Mouse (Mus musculus): ENCODE data around the gene Psme2. TPM values are rescaled to one million over a fixed set of nuclear protein-coding genes. Genes with fewer than 3 reads are reported as not detected.

Psme2 gene
- 203 and 283 TPM in 2 replicates for polyA plus RNA-seq (2015; fragmentation: Nextera tagmentation; extraction: Ambion mirVana)

DNA sequence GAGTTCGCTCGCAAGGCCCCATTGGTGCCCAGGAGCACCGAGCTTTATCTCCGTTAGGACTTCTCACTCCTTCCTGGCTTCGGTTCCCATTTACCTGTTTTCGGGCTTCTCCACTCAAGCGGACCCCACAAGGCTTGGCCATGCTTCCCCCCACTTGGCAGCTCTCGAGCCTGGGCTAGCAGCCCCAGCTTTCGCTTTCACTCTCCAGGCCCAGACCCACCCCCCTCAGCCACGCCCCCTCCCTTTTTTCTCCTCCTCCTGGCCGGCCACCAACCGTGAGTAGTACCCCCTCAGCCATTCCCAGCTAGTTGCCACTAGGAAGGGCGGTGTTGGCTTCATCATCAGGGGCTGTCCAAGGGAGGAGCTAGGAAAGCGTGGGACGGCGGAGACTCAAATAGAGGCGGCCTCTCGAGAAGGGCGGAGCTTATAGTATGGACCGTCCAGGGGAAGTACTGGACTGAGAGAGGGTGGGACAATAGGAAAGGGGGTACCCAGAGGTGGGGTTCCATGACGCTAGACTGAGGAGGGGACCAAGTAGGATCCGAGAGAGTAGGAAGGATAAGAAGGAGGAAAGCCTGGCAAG lies at the start of gene Psme2:
Gene Psme2, minus strand, starts transcription at position 366 of the 583 bp plus-strand sequence.
- Histone ChIP-seq H3K4me2 (ENCODE audit: low read depth, low read length) (peak within 1 kb of the TSS; percentile 92), H3K27me3 (ENCODE audit: control insufficient read depth, insufficient read depth, low read length) (no peaks in the 10 kb centered on the region), H3K36me3 (ENCODE audit: control insufficient read depth, insufficient read depth, low read length) (peaks cover 13% of the 10 kb centered on the region; the same call in 1 of the 2 replicates), H3K4me3 (replicated peaks; ENCODE audit: low read length) (peak within 1 kb of the TSS; percentile 94), H3K27ac (ENCODE audit: low read length) (peak within 1 kb of the TSS; percentile 100), H3K4me1 (ENCODE audit: control insufficient read depth, insufficient read depth, low read length) (peaks cover 22% of the 10 kb centered on the region), H3K9ac (ENCODE audit: low read length) (peak within 1 kb of the TSS; percentile 86), H3K9me3 (replicated peaks; ENCODE audit: control insufficient read depth, low read length) (no peaks in the 10 kb centered on the region)
- peak; percentile 97 for ATAC-seq (ENCODE audit: insufficient read depth, low FRiP score)
- WGBS = 2% methylated on average over 22 of the region's 22 CpGs

DNA sequence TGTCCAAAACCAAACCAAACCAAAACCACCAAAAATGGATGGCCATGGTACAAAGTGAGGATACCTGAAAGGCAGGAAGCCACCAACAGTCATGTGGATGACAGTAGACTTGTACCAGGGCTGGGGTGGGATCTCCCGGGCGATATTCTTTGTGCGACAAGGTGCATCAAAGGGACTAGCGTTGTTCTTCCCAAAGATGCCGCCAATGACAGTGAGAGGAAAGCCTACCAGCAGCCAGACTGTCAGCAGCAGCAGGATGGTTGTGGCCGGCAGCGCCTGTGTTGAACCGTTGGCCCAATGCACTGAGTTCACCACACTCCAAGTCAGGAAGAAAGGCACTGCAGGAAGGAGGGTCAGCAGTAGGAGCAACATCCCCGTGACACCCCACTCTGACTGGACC lies 46.9 kb upstream of the Psme2 start, which contains the start of gene Gm49378:
Gene Gm49378, minus strand, starts transcription at position 101 of the 400 bp plus-strand sequence.
- no peak within 1 kb of the TSS for H3K4me3 ChIP-seq (replicated peaks; ENCODE audit: low read length)
- peaks cover 21% of the 10 kb centered on the region for H3K4me1 ChIP-seq (ENCODE audit: control insufficient read depth, insufficient read depth, low read length)
- H3K36me3 ChIP-seq (ENCODE audit: control insufficient read depth, insufficient read depth, low read length) = peaks cover 29% of the 10 kb centered on the region
- 95% methylated on average over 9 of the region's 9 CpGs for WGBS
- no peak within 1 kb of the TSS for H3K27ac ChIP-seq (ENCODE audit: low read length)
- H3K9ac ChIP-seq (ENCODE audit: low read length) = no peak within 1 kb of the TSS
- H3K9me3 ChIP-seq (replicated peaks; ENCODE audit: control insufficient read depth, low read length) = no peaks in the 10 kb centered on the region
- H3K27me3 ChIP-seq (ENCODE audit: control insufficient read depth, insufficient read depth, low read length) = no peaks in the 10 kb centered on the region
- ATAC-seq (ENCODE audit: insufficient read depth, low FRiP score) = no peak
- no peak within 1 kb of the TSS for H3K4me2 ChIP-seq (ENCODE audit: low read depth, low read length)

DNA sequence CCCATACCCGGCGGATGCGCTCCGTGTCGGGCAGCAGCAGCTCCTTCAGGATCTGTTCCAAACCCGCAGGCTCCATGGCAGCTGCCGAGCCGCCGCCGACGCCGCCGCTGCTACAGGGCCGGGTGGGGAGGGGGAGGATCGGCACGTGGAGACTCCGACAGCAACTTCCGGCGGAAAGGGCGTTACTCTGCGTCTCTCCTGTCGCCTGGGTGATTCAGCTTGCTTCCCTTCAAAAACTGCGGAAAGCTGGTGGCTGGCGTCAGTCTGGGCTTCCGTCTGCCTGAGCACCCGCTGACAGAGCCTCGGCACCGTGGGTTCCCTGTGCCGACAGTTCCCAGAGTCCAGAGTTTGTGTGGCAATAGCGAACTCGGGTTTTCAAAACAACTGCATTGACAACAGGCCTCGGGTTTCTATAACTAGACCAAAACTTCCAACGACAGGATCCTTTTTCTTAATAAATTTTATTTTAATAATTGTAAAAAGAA lies 44.7 kb upstream of the Psme2 start, which contains the start of gene Ipo4:
Gene Ipo4, minus strand, starts transcription at position 435 of the 485 bp plus-strand sequence.
- Histone ChIP-seq H3K9ac (ENCODE audit: low read length) (peak within 1 kb of the TSS; percentile 79), H3K9me3 (replicated peaks; ENCODE audit: control insufficient read depth, low read length) (no peaks in the 10 kb centered on the region), H3K4me1 (ENCODE audit: control insufficient read depth, insufficient read depth, low read length) (peaks cover 15% of the 10 kb centered on the region), H3K27ac (ENCODE audit: low read length) (peak within 1 kb of the TSS; percentile 47; the same call in 1 of the 2 replicates), H3K36me3 (ENCODE audit: control insufficient read depth, insufficient read depth, low read length) (peaks cover 29% of the 10 kb centered on the region), H3K4me2 (ENCODE audit: low read depth, low read length) (peak within 1 kb of the TSS; percentile 86), H3K27me3 (ENCODE audit: control insufficient read depth, insufficient read depth, low read length) (no peaks in the 10 kb centered on the region), H3K4me3 (replicated peaks; ENCODE audit: low read length) (peak within 1 kb of the TSS; percentile 70)
- under 1% methylated on average over 33 of the region's 33 CpGs for WGBS
- ATAC-seq (ENCODE audit: insufficient read depth, low FRiP score) = peak; percentile 75

DNA sequence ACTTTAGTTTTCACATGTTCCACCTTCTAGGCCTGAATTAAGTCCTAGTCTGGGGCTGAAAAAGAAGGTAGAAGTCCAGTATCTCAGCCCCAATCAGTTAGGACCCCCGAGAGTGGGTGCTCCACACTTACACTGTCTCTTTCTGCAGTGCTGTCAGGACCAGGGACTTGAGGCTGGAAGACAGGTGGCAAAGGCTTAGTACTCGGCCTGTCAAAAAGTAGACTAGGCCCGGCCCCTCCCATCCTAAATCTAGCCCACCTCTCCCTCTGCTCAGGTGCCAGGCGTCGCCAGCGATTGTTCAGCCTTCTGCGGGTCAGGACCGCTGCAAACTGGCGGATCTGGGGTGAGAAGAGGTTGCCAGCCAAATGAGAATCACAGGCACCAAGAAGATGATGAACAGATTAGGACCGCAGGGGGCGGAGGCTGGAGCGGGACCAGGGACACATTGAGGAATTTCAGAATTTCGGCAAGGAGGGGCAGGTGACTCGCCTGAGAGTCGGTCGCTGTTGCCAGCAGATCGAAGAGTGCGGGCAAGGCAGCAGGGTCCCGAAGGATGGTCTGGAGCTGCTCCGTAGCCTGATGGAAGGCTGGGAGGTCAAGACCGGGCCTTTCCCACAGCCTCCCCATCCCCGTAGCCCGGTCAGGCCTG lies 44.1 kb upstream of the Psme2 start:
- Histone ChIP-seq H3K4me3 (replicated peaks; ENCODE audit: low read length) (peak overlapping the region; percentile 70), H3K9me3 (replicated peaks; ENCODE audit: control insufficient read depth, low read length) (no peaks in the 10 kb centered on the region), H3K4me1 (ENCODE audit: control insufficient read depth, insufficient read depth, low read length) (peaks cover 15% of the 10 kb centered on the region), H3K27ac (ENCODE audit: low read length) (peak overlapping the region; percentile 47; the same call in 1 of the 2 replicates), H3K9ac (ENCODE audit: low read length) (peak overlapping the region; percentile 79), H3K4me2 (ENCODE audit: low read depth, low read length) (peak overlapping the region; percentile 86), H3K27me3 (ENCODE audit: control insufficient read depth, insufficient read depth, low read length) (no peaks in the 10 kb centered on the region), H3K36me3 (ENCODE audit: control insufficient read depth, insufficient read depth, low read length) (peaks cover 24% of the 10 kb centered on the region)
- WGBS = 2% methylated on average over 23 of the region's 23 CpGs
- ATAC-seq (ENCODE audit: insufficient read depth, low FRiP score) = peak; percentile 51

DNA sequence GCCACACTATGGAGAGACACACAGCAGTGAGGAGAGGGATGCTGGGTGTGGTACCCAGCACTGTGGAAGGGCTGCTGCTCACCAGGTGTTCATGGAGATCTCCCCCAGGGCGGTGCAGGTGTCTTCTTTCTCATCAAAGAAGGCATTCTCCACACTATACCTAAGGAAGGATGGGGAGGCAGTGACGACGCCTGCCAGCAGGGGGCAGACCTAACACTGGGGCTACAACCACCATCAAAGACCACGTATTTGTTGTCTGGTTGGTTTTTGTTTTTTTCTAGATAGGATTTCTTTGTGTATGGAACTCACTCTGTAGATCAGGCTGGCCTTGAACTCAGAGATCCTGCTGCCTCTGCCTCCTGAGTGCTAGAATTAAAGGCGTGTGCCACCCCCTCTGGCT lies 38.4 kb upstream of the Psme2 start:
- ATAC-seq (ENCODE audit: insufficient read depth, low FRiP score) = no peak

DNA sequence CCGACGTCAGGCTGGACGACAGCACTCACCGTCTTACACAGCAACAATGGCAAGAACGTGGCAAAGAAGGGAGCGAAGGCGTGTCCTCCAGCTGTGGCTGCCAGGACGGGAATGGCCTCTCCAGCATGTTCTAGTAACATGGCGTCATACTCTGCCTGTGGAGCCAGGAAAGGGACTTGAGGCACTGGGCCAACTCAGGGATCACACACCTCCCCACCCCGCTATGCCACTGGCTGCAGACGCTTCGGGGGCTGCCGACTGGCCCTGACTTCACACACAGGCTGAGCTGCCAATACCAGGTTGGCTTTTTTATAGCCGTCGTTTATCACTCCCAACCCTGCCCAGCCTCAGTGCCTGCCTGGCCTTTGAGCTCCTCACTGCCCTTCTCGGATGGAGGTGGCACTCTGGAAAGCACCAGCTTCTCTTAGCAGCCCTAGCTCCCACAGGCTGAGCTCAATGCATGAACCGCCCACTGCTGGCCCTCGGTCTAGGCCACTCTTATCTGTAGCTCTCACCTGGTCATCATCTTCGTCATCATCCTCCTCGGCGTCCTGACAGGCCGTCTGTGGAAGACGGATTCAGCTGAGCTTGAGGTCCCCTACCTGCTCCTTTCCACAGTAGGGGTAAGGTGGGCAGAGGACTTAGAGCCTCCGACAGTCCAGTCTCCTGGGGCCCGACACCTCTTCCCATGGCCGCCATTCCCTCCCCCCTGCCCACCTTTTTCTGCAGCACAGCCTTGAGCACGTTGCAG lies 37.3 kb upstream of the Psme2 start:
- WGBS = 84% methylated on average over 27 of the region's 27 CpGs
- H3K4me3 ChIP-seq (replicated peaks; ENCODE audit: low read length) = no peak overlapping the region
- no peak overlapping the region for H3K27ac ChIP-seq (ENCODE audit: low read length)
- no peaks in the 10 kb centered on the region for H3K9me3 ChIP-seq (replicated peaks; ENCODE audit: control insufficient read depth, low read length)
- peaks cover 26% of the 10 kb centered on the region for H3K36me3 ChIP-seq (ENCODE audit: control insufficient read depth, insufficient read depth, low read length)
- no peaks in the 10 kb centered on the region for H3K4me1 ChIP-seq (ENCODE audit: control insufficient read depth, insufficient read depth, low read length)
- H3K4me2 ChIP-seq (ENCODE audit: low read depth, low read length) = no peak overlapping the region
- ATAC-seq (ENCODE audit: insufficient read depth, low FRiP score) = no peak
- no peak overlapping the region for H3K9ac ChIP-seq (ENCODE audit: low read length)
- H3K27me3 ChIP-seq (ENCODE audit: control insufficient read depth, insufficient read depth, low read length) = no peaks in the 10 kb centered on the region

More for the DNA sequence above, 38.4 kb upstream of the Psme2 start:
- Histone ChIP-seq H3K4me3 (replicated peaks; ENCODE audit: low read length) (no peak overlapping the region), H3K27ac (ENCODE audit: low read length) (no peak overlapping the region), H3K4me1 (ENCODE audit: control insufficient read depth, insufficient read depth, low read length) (peaks cover 4% of the 10 kb centered on the region; the same call in 1 of the 2 replicates), H3K9me3 (replicated peaks; ENCODE audit: control insufficient read depth, low read length) (no peaks in the 10 kb centered on the region), H3K4me2 (ENCODE audit: low read depth, low read length) (no peak overlapping the region), H3K9ac (ENCODE audit: low read length) (no peak overlapping the region), H3K36me3 (ENCODE audit: control insufficient read depth, insufficient read depth, low read length) (peaks cover 30% of the 10 kb centered on the region), H3K27me3 (ENCODE audit: control insufficient read depth, insufficient read depth, low read length) (no peaks in the 10 kb centered on the region)
- 51% methylated on average over 5 of the region's 5 CpGs for WGBS

DNA sequence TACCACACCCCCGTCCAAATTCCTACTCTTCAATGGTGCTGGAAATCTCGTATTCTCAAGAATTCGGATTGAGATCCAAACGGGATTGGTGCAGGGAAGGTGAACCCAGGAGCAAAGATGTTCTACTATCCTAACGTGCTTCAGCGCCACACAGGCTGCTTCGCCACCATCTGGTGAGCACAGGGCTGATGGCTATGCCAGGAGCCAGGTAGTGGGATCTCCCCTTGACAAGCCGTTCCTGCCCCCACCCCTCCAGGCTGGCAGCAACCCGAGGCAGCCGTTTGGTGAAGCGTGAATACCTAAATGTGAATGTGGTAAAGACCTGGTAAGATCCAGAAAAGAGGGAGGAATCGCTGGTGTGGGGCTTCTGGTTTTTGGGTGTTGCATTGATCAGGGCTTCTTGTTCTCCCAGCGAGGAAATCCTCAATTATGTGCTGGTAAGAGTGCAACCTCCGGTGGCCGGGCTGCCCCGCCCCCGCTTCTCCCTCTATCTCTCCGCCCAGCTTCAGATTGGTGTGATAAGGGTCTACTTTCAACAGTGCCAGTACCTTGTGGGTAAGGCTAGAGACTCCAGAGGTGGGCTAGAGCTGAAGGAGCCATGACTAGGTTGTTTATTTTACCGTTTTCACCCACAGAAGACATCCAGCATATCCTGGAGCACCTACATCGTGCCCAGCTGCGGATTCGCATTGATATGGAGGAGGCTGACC lies 27.7 kb upstream of the Psme2 start:
- peaks cover 8% of the 10 kb centered on the region for H3K4me1 ChIP-seq (ENCODE audit: control insufficient read depth, insufficient read depth, low read length)
- ATAC-seq (ENCODE audit: insufficient read depth, low FRiP score) = peak; percentile 41; the same call in 1 of the 2 replicates
- H3K27me3 ChIP-seq (ENCODE audit: control insufficient read depth, insufficient read depth, low read length) = no peaks in the 10 kb centered on the region
- no peaks in the 10 kb centered on the region for H3K36me3 ChIP-seq (ENCODE audit: control insufficient read depth, insufficient read depth, low read length)
- WGBS = 28% methylated on average over 22 of the region's 22 CpGs
- H3K4me2 ChIP-seq (ENCODE audit: low read depth, low read length) = peak overlapping the region; percentile 51
- peak overlapping the region; percentile 32 for H3K4me3 ChIP-seq (replicated peaks; ENCODE audit: low read length)
- H3K9me3 ChIP-seq (replicated peaks; ENCODE audit: control insufficient read depth, low read length) = no peaks in the 10 kb centered on the region
- H3K9ac ChIP-seq (ENCODE audit: low read length) = peak overlapping the region; percentile 46
- no peak overlapping the region for H3K27ac ChIP-seq (ENCODE audit: low read length)

DNA sequence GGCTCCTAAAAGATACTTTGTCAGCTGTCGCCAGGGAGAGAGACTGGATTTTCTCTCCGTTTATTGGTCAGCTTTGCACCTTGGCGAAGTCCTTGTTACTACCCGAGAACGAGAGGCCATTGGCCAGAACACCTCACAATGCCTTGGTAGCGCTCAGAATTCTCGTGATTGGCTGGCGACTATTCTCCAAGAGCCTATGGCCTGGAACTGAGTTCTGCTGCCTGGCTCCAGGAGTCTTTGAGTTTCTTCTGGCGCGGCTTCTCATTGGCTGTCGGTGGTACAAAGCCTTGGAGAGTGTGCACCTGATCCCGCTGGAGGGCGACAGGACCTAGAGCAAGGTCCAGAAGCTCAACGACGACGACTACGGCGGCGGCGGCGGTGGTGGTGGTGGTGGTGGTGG lies 26.9 kb upstream of the Psme2 start, which contains the start of gene Rec8:
Gene Rec8, plus strand, starts transcription at position 216 of the 400 bp plus-strand sequence.
- Histone ChIP-seq H3K4me2 (ENCODE audit: low read depth, low read length) (peak within 1 kb of the TSS; percentile 51), H3K4me1 (ENCODE audit: control insufficient read depth, insufficient read depth, low read length) (peaks cover 8% of the 10 kb centered on the region), H3K27me3 (ENCODE audit: control insufficient read depth, insufficient read depth, low read length) (no peaks in the 10 kb centered on the region), H3K9me3 (replicated peaks; ENCODE audit: control insufficient read depth, low read length) (no peaks in the 10 kb centered on the region), H3K9ac (ENCODE audit: low read length) (peak within 1 kb of the TSS; percentile 46), H3K4me3 (replicated peaks; ENCODE audit: low read length) (peak within 1 kb of the TSS; percentile 32), H3K36me3 (ENCODE audit: control insufficient read depth, insufficient read depth, low read length) (no peaks in the 10 kb centered on the region), H3K27ac (ENCODE audit: low read length) (no peak within 1 kb of the TSS)
- ATAC-seq (ENCODE audit: insufficient read depth, low FRiP score) = peak; percentile 88
- WGBS = 17% methylated on average over 21 of the region's 21 CpGs
